Mouse (Mus musculus) megakaryocyte, embryonic 14.5 days (primary cell): ENCODE measurements around the gene Rab22a.

Experiments
- FLI1 ChIP-seq: IDR thresholded peaks from 2 replicates; pipeline ENCODE4 v1.6.1; 2012; ENCODE audit warnings: low read length, inconsistent platforms, mixed read lengths
- GATA1 ChIP-seq: IDR thresholded peaks from 3 replicates; pipeline ENCODE4 v1.6.1; 2012; ENCODE audit warnings: mixed read lengths, low read length, inconsistent platforms, borderline replicate concordance

DNA sequence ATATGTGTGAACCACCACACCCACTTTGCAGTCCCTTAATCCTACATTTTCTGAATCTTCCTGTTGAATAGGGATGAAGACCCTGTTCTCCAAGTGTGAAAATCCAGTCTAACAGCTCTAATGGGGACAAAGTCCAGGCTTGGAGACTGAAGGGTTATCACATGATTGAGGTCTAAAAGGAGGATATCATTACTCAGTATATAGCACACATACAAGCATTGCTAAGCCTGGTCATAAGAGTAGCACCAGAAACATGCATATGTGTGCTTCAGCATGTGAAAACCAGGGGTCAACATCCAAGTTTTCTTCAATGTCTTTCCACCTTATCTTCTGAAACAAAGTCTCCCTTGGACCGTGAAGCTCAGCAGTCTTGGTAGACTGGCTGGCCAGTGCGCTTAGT, 19.0 kb downstream of the Rab22a start:
- no peak for TF ChIP-seq FLI1
- TF ChIP-seq GATA1, result no peak
